Mouse (Mus musculus) c-Kit-positive CD71-positive TER-119-negative erythroid progenitor cells, embryonic 14.5 days (primary cell): Measurements from ENCODE around the gene Dnah1.

Source experiments
- DNase-seq: peaks from one replicate; pipeline ENCODE4 v3.0.0-alpha.2; 2013; ENCODE audit warnings: low read depth

Gene Dnah1

DNA sequence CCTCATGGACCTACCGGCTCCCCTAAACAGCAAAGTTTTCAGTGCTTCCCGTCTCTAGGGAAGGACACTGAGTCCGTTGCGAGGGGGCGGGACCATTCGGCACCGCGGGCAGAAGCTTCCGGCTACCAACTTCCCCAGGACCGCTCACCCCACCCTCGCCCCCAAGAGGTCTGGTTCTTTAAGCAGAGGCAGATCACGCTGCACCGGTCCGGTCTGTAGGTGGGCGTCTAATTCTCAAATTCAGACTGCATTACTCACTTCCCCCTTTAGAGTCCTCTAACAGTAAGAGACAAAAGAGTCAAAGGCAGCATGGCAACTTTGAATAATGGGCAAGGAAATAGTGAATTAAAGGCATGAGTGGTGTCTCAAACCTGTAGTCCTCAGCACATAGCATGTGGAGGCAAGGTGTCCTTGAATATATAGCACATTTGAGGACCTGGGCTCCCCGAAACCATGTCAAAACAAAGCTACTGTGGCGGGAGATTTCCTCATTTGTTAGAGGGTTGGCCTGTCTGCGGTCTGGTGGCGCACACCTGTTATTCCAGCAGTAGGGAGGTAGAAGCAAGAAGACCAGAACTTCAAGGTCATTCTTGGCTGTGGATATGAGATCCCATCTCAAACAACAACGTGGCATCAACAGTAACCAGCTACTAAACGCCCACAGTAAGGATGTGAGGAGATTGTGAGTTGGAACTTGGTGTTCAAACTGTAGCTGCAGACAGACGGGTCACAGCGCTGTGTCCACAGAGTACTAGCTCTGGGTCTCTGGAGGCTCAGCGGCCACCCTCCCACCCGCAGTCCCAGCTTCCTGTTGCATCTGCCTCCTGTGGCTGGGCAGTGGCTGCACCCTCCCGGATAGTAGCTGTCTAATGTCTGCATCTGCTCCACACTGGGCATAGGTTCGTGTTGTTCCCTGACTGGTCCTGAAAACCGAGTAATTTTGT is at the start of gene Dnah1:
Dnah1 (minus strand) TSS at position 48 of the 944 bp plus-strand sequence.
- no peak for DNase-seq

DNA sequence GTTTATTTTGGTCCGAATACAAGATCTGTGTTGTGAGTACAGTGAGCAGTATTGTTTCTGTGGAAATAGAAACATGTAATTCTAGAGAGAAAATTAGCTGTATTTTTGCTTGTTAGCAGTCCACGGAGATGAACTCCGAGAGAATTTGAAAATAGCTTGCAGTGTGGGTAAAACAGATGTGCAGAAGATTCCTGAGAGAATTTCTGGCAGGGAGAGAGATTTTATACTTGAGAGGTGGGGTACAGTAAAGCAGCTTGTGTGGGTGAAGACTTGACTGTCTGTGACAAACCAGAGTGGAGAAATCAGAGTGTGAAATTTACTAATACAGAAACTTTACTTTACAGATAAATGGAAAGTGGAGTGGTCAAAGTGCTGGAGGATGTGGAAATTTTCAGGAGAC is 45.7 kb upstream of the Dnah1 start:
- DNase-seq: no peak

DNA sequence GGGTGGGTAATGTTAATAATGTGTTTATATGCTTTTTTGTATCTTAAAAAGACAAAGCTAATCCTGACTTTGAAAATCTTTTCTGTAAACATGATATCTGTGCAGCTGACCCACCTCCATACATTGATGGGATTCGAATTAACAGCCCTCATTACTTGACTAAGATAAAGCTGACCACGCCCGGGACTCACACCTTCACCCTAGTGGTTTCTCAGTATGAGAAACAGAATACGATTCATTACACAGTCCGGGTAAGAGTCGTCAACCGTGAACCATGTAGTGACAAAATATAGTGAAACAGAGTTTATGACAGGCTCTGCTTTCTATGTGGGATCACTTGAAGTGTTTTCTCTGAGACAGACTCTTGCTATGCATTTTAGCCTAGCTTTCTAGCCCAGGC is 44.3 kb upstream of the Dnah1 start:
- no peak for DNase-seq

DNA sequence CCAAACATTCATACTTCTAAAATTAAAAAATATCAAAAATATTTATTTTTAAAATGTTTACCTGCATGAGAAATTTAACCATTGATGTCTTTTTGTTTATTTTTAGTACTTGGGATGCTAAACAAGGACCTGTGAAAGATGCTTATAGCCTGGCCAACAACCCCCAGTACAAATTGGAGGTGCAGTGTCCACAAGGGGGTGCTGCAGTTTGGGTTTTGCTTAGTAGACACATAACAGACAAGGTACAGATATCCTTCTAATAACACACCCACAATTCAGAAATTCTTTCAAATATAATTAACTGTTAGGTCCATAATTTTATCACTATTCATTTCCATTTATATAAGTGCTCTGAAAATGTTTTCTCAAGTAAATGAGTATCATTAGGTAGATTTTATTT is 41.7 kb upstream of the Dnah1 start:
- DNase-seq: peak; percentile 62

DNA sequence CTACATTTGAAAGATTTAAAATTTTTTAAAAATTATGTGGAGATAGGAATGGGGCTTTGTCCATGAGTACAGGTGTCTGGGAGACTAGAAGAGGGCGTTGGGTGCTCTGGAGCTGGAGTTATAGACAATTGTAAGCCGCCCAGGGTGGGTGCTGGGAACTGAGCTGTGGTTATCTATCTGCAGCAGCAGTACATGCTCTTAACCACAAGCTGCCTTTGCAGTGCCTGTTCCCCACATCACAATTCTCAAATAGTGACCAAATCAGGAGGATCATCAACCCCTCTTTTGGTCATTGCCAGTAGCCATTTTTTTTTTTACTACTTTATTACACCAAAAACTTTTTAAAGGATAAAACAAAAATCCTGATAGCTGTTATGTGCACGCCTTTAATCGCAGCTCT is 40.9 kb upstream of the Dnah1 start:
- peak; percentile 47 for DNase-seq

DNA sequence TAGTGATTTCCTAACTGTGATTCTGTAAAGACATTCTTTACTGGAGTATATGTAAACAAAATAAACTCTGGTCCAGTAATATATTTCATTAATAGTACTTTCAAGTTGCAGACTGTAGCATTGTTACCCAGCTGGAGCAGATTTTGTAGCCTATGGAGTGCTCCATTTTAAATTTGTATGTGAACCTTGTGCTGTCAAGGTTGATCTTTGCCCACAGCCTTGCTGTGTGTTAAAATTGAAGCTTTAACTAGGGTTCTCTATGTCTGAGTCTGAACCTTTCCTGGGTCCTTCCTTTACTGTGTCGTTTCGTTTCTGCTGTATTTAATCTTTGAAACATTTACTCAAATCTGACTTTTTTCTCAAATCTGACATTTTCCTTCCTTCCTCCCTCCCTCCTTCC is 38.5 kb upstream of the Dnah1 start:
- no peak for DNase-seq

DNA sequence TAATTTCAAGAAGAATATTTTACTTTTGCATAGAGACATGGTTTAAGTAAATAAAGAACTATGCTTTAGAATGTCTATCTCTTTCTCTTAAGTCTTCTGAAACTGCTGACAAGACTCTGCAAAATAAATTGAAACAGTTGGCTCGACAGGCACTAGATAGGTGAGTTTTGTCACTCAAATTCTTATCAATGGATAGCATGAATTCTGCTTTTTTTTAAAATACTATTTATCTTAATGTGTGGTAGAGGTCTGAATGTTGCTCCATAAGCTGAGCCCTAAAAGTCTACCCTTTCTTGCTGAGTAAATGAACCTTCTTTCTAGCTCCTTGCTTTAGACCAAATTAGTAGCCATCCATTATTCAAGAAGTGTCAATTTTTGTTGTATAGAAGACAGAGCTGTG is 21.7 kb upstream of the Dnah1 start:
- DNase-seq: no peak

DNA sequence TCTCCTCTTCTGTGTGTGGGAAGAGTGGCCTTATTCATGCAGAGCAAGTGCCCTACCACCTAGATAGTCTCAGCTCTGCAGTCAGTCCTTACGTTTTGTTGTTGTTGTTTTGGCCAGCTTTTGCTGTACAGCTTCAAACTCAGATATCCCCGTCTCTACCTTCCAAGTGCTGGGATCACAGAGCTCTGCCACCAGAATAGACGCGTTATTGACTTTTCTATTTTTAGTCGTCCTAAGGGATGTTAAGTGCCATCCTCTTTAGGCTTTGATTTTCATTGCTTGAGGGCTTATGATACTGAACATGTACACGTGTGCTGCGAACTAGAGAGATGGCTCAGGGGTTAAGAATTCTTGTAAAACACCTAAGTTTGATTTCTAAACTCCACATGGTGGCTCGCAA is 19.5 kb upstream of the Dnah1 start:
- DNase-seq: no peak

DNA sequence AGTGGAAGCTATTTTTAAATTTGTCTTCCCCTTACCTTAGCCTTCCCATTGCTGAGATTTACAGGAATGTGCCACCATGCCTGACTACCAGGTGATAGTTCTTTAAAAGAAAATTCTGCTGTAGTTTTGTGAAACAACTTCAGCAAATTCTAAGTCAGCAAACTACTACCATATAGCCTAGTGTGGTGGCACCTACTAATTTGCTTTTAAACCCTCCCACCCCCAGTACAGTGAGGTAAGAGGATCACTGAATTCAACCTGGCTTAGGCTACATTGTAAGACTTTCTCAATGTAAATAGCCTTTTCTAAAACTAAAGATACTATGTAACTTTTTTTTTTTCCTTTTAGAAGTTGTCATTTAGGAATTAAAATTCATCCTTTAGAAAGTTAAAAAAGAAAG is 14.3 kb upstream of the Dnah1 start:
- no peak for DNase-seq

DNA sequence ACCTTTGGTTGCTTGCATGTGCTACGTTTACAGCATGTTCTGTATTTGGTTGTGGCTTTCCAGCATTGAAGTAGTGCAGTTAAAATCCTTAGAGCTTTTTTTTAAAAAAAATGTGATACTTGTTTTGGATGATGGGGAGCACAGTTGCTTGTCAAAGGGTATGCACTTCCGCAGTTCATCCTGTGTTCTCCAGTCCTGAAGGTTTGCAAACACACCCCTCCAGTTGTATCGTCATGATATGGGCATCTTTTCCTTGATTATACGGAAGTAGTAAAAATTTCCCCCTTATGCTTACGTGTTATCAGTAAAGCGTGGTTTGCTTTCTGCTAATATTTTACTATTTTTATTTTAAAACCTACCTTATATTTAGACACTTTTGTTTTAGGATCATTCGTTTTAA is 13.7 kb upstream of the Dnah1 start:
- no peak for DNase-seq

DNA sequence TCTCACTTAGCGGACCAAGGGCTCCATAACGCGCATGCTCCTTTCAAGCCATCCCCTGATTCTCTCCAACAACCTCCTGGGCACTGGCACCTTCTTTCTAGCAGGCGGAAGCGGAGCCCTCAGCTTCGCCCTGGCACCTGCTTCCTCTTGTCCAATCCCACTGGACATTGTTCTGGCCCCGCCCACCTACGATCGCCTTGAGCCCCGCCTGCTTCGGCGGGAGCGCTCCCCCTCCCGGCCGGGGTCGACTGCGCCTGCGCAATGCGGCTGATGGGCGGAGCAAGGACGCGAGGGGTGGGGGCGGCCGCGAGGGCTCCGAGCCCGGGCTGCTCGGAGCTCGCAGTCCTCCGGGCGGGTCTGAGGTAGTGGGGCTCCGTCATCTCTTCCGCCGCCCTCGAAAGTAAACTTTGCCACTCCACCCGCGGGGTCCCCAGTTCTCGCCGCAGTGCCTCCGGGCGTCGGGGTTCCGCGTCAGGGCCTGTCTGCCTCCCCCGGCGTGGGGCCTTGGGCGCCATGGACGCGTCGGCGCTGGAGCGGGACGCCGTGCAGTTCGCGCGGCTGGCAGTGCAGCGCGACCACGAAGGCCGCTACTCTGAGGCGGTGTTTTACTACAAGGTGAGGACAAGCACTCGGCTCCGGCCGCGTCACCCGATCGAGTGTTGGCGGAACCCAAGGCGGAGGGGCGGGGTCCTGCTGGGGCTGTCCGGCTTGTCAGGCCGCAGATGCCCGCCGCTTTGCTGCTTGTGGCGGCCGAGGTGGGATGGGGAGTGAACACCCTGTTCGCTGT is 12.9 kb upstream of the Dnah1 start, which contains the start of gene Capn7:
Capn7 (plus strand) TSS at position 270 of the 787 bp plus-strand sequence.
- peak; percentile 98 for DNase-seq

DNA sequence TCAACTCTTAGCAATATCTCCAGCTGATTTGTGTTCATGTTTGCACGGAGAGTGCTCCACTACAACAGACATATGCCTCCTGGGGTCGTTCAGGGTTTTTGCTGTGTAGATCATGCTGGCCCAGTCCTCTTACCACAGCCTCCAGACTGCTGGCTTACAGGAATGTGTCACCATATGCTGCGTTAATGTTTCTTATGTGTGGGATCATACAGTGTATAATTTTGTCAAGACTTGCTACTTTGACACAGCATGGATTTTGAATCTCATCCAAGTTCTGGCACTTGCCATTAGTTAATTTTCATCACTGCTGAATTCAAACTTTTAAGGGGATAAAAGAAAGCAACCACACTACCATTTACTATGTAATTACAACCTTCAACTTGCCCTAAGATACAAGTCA is 12.1 kb upstream of the Dnah1 start:
- no peak for DNase-seq

DNA sequence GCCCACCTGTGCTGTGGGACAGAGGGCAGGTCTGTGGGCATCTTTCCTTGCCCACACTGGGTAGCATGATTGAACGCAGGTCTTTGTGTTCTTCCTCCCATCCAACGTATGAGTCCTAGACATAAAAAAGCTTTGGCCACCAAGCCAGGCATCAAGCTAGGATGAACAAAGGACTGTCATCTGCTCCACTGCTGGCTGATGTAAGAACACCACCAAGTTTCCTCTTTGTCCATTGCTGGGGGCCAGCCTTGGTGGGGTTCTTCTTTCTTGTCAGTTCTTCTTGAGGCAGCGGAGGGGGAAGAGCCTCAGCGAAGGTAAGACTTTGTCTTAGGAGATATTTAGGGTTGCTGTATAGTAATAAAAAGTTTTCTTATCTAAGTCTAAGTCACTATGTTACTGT is 7.3 kb upstream of the Dnah1 start:
- no peak for DNase-seq

DNA sequence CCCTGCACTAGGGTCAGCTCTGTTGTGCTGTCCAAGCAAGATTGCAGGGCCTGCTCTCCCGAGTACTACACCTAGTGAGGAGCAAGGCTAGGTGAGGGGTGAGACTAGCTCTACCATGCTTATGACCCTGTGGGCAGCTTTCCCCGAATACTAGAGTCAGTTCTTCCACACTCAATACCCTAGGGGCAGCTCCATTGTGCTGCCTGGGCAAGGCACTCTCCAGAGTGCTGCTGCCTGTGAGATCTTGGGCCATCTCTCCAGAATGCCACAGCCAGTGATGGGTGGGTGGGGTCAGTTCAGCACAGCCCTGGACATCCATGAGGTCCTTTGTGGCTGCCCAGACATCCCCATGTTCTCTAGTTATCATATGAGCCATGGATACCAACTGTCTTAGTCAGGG is 6.0 kb upstream of the Dnah1 start:
- DNase-seq: no peak

DNA sequence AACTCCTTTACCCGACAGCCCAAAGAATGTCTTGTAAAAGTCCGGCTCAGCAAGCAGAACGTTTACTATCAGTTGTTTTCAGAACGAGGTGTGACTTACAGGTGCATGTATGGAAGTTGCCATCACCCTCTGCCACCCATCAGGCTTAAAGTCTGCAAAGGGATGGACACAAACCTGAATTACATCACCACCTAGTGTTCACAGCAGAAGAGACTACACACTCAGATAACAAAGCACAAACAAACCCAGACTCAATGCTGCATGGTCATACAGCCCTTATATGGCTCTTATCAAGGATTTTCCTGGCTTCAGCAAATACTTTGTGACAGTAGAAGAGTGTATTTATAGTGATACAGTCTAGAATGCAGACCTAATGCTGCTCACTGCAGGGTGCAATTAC is 4.0 kb upstream of the Dnah1 start:
- DNase-seq: no peak

DNA sequence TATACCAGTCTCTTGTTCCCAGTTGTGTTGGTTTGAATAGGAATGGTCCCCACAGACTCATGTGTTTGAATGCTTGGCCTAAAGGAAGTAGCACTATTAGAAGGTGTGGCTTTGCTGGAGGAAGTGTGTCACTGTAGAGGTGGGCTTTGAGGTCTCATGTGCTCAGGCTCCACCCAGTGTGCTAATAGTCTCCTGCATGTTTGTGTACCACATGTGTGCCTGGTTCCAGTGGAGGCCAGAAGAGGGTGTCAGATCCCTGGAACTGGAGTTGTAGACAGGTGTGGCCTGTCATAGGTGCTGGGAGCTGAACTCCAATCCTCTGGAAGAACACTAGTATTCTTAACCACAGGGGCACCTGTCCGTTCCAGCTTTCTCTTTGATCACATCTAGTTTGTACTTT is 3.5 kb upstream of the Dnah1 start:
- no peak for DNase-seq

DNA sequence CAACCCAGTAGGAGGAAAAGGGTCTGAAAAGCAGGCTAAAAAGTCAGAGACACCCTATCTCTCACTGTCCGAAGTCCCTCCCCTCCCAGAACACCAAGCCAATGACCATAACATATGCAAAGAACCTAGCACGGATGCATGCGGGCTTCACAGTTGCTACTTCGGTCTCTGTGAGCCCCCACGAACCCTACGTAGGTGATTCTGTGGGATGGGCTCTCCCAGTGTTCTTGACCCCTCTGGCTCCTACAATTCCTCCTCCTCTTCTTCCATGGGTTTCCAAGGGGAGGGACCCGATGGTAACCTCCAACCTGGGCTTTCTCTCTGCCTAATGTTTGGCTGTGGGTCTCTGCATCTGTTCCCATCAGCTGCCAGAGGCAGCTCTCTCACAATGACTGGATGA is 3.1 kb upstream of the Dnah1 start:
- DNase-seq: no peak

DNA sequence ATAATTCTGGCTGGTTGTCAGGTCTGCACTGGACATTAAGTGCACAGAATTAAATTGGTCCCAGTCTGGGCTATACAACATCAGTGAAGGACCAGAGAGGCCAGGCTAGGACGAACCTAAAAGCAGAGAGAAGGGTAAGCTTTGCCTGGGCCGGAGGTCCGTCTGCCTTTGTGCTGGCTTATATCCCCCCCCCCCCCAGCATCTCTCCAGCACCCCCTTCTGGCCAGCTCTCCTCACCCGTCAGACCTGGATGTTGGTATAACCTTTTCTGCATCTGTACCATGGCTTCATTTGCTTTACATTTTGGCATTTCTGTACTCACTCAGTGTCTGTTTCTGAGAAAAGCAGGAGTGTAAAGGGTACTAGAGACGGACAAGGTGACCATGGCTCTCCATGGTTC is 1.9 kb upstream of the Dnah1 start:
- DNase-seq: no peak

DNA sequence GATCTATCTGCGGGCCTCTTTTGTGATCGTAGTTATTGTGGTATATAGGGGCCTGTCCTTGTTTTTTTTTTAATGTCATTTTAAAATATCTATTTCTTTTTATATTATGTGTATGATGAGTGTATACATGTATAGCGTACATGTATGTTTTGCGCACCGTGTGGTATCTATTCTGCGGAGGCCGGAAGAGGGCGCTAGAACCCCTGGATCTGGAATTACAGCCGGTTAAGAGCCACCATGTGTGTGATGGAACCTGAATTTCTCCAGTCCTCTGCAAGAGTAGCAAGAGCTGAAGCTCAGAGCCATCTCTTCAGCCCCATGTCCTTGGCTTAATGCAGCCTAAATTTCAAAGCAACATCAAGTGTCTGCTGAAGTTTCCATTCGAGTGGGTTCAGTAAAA is 1.2 kb upstream of the Dnah1 start:
- no peak for DNase-seq

DNA sequence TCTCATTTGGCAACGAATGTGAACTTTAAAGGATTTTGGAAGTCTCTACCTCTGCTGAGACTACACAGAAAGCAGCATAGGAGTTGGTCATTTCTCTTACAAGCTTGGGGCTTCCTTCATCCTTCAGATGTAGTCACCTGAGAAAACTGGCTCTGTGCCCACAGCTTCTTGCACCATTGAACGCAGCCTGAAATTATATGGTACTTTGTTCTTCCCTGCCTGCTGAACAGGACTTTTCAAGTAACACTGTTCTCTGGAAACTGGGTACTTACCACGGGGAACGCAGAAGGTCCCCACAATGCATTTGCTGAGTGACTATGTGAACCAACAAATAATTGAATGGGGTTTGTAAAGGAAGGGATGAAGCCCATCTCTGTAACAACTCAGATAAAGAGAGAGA is 507 bp downstream of the Dnah1 start:
- no peak for DNase-seq

DNA sequence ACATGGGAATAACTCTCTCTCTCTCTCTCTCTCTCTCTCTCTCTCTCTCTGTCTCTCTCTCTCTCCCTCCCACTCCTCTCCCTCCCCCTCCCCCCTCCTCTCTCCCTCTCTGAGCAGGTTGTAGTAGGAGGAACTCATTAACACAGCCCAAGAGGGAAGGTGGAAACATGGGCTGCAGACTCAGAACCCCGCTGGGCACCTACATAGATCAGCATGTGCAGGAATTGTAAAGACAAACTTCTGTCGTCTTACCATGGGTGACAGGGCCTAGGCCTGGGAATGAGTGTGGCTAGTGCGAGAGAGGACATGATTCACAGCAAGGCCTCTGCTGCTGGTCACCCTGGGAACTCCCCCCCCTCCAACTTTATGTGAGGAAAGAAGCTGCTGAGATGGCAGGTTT is 1.5 kb downstream of the Dnah1 start:
- no peak for DNase-seq

DNA sequence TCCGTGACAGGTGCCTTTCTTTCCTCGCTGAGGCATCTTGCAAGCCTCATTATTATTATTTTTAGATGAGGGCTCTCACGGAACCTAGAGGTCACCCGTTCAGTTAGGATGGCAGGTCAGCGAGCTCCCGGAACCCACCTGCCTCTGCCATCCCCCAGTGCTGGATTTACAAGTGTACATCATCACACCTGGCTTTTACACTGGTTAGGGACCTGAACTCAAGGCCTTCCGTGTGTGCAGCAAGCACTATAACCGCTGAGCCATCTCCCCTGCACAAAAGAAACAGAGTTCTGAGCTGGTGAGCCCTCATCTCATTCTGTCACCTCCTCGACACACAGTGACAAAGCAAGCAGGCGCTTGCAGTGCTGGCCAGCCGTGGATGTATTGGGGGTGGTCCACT is 2.5 kb downstream of the Dnah1 start:
- DNase-seq: no peak

DNA sequence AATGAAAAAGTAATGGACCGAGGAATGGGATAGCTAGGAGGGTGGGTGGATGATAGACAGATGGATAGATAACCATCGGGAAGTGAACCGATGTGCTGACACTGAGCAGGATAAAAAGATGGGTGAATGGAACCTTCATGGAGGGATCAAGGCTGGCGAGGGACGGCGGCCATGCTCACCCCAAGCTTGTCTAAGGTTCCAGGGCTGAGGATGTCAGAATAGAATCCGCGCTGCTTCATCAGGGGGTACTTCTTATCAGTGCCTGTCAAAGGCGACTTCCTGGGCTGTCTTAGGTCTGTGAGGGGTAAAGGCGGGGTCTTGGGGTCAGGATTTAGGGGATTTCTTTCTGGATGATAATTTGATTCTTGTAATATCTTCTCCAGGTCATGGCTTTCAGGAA is 4.2 kb downstream of the Dnah1 start:
- DNase-seq: no peak
